Mouse (Mus musculus): ENCODE data around the gene Galnt14. TPM values are rescaled to one million over a fixed set of nuclear protein-coding genes. Genes with fewer than 3 reads are reported as not detected.

The Galnt14 gene
- polyA plus RNA-seq, 1 experiment from 2014 or later = 0.75 TPM

DNA sequence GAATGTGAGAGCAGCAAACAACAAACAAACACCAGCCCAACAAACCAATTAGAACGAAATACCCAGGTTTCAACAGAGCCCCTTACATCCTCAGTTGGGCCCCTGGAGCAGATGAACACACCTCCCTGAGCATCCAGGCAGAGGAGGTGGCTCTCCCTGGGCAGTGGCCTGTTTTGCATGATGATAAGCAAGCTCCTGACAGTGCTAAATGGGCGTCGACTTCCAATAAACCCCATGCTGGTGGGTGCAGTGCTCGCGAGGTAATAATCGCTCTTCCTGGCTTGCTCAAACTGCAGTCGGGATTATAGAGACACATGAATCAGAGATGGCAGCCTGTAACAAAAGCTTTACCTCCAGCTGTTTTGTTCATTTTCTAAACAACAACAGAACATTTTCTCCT, 235.9 kb downstream of the Galnt14 start:
- no peak overlapping the region for H3K9ac ChIP-seq (ENCODE audit: low read length)
- no peak for ATAC-seq (replicated peaks; ENCODE audit: extremely low read depth, insufficient read depth, low FRiP score)
- no peak overlapping the region for H3K4me3 ChIP-seq (ENCODE audit: low read length)
- no peaks in the 10 kb centered on the region for H3K9me3 ChIP-seq (replicated peaks; ENCODE audit: control insufficient read depth, low read length)
- no peaks in the 10 kb centered on the region for H3K4me1 ChIP-seq (ENCODE audit: control insufficient read depth, insufficient read depth, low read length)
- H3K4me2 ChIP-seq (ENCODE audit: low read depth, low read length) = no peak overlapping the region
- H3K27ac ChIP-seq (ENCODE audit: low read length) = no peak overlapping the region
- 48% methylated on average over 7 of the region's 7 CpGs for WGBS
- H3K36me3 ChIP-seq (ENCODE audit: control insufficient read depth, insufficient read depth) = no peaks in the 10 kb centered on the region
- H3K27me3 ChIP-seq (ENCODE audit: control insufficient read depth, insufficient read depth, low read length) = no peaks in the 10 kb centered on the region

DNA sequence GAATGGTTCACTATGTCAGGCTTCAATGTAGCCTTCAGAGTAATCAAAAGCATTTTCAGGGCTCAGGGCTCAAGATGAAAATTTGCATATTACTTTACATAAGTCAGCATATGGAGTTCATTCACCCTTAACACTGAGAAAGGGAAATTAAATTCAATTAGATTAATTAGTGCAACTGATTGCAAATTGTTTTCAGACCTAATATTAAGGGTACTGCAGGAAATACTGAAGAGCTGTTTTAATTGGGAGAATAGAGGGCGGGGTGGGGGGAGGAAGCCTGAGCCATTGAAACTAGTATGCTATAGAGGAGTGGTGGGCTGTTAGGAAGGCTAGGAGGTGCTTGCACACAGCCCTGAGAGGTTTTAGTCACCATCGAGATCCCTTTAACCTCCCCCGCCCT, 237.2 kb downstream of the Galnt14 start:
- no peak for ATAC-seq (replicated peaks; ENCODE audit: extremely low read depth, insufficient read depth, low FRiP score)
- no peaks in the 10 kb centered on the region for H3K27me3 ChIP-seq (ENCODE audit: control insufficient read depth, insufficient read depth, low read length)
- no peak overlapping the region for H3K4me3 ChIP-seq (ENCODE audit: low read length)
- no peaks in the 10 kb centered on the region for H3K36me3 ChIP-seq (ENCODE audit: control insufficient read depth, insufficient read depth)
- H3K27ac ChIP-seq (ENCODE audit: low read length) = no peak overlapping the region
- no peaks in the 10 kb centered on the region for H3K9me3 ChIP-seq (replicated peaks; ENCODE audit: control insufficient read depth, low read length)
- no peak overlapping the region for H3K9ac ChIP-seq (ENCODE audit: low read length)
- WGBS = 74% methylated on average over 3 of the region's 3 CpGs
- H3K4me2 ChIP-seq (ENCODE audit: low read depth, low read length) = no peak overlapping the region
- no peaks in the 10 kb centered on the region for H3K4me1 ChIP-seq (ENCODE audit: control insufficient read depth, insufficient read depth, low read length)

- Histone ChIP-seq H3K36me3 (ENCODE audit: control insufficient read depth, insufficient read depth) (no peaks in the 10 kb centered on the region), H3K27me3 (ENCODE audit: control insufficient read depth, insufficient read depth, low read length) (no peaks in the 10 kb centered on the region), H3K4me2 (ENCODE audit: low read depth, low read length) (no peak overlapping the region), H3K4me3 (ENCODE audit: low read length) (no peak overlapping the region), H3K4me1 (ENCODE audit: control insufficient read depth, insufficient read depth, low read length) (no peaks in the 10 kb centered on the region), H3K27ac (ENCODE audit: low read length) (no peak overlapping the region), H3K9me3 (replicated peaks; ENCODE audit: control insufficient read depth, low read length) (no peaks in the 10 kb centered on the region), H3K9ac (ENCODE audit: low read length) (no peak overlapping the region)
- ATAC-seq (replicated peaks; ENCODE audit: extremely low read depth, insufficient read depth, low FRiP score) = no peak
- 83% methylated on average over 4 of the region's 4 CpGs for WGBS
These were observed 249.4 kb downstream of the Galnt14 start for GRCm38 (mm10) chr17:73460874-73461273.

DNA sequence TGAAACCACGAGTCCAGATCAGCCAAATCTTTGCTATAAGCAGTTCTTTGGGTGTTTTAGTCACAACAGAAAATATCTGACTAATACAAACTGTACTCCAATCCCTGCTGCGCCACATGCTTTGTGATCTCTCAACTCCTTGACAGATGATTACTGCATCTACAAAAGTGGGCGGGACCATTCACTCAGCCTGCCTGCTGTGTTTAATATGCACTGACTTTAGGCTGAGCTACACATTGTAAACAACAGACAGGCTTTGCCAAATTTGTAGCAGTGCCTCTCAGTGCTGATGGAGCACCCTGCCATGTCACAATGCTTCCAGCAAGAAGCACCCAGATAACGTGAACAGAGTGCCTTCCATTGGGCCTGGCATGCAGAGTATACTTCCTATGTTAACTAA, 251.5 kb downstream of the Galnt14 start:
- H3K9ac ChIP-seq (ENCODE audit: low read length) = no peak overlapping the region
- no peak overlapping the region for H3K4me2 ChIP-seq (ENCODE audit: low read depth, low read length)
- no peak overlapping the region for H3K4me3 ChIP-seq (ENCODE audit: low read length)
- 72% methylated on average over 4 of the region's 4 CpGs for WGBS
- no peaks in the 10 kb centered on the region for H3K27me3 ChIP-seq (ENCODE audit: control insufficient read depth, insufficient read depth, low read length)
- no peaks in the 10 kb centered on the region for H3K4me1 ChIP-seq (ENCODE audit: control insufficient read depth, insufficient read depth, low read length)
- no peak for ATAC-seq (replicated peaks; ENCODE audit: extremely low read depth, insufficient read depth, low FRiP score)
- no peaks in the 10 kb centered on the region for H3K36me3 ChIP-seq (ENCODE audit: control insufficient read depth, insufficient read depth)
- H3K9me3 ChIP-seq (replicated peaks; ENCODE audit: control insufficient read depth, low read length) = no peaks in the 10 kb centered on the region
- no peak overlapping the region for H3K27ac ChIP-seq (ENCODE audit: low read length)

DNA sequence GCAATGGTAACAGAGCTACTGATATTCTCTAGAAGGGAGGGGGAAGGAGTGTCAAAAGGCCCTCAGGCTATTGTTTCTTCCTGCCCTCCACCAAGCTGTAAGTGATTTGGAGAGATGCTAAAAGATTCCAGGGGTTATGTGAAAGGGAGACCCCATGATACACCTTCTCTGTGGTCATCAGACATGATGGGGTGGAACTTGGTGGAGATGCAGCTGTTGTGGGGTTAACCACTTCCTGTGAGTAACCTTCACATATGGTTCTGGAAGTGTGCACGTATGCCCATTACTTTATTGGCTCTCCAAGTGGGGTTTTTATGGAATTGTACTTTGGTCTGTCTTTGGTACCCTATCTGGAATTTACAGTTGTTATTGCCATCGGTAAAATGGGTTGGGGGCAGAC, 253.7 kb downstream of the Galnt14 start:
- Histone ChIP-seq H3K27me3 (ENCODE audit: control insufficient read depth, insufficient read depth, low read length) (no peaks in the 10 kb centered on the region), H3K36me3 (ENCODE audit: control insufficient read depth, insufficient read depth) (no peaks in the 10 kb centered on the region), H3K27ac (ENCODE audit: low read length) (no peak overlapping the region), H3K4me1 (ENCODE audit: control insufficient read depth, insufficient read depth, low read length) (no peaks in the 10 kb centered on the region), H3K9ac (ENCODE audit: low read length) (no peak overlapping the region), H3K4me2 (ENCODE audit: low read depth, low read length) (no peak overlapping the region), H3K9me3 (replicated peaks; ENCODE audit: control insufficient read depth, low read length) (no peaks in the 10 kb centered on the region), H3K4me3 (ENCODE audit: low read length) (no peak overlapping the region)
- no peak for ATAC-seq (replicated peaks; ENCODE audit: extremely low read depth, insufficient read depth, low FRiP score)
- 73% methylated on average over 2 of the region's 2 CpGs for WGBS

DNA sequence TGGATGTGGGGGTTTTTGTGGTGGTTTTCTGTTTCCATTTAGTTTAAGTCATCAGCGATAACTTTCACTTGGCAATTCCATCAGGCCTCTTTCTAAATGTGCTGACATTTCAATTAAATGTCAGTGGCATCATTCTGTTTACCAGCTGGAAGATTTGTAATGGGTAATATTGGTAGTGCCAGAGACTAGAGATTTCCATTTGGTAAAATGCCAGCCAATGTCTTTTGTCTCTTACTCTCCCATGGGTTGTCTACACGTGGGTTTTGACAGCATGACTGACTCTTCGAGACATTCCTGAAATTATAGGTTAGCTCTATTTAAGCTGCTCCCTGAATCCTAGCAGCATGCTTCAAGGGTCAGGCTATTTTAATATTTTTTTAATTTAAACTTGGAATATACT, 256.6 kb downstream of the Galnt14 start:
- WGBS = 72% methylated on average over 3 of the region's 3 CpGs
- Histone ChIP-seq H3K27me3 (ENCODE audit: control insufficient read depth, insufficient read depth, low read length) (no peaks in the 10 kb centered on the region), H3K27ac (ENCODE audit: low read length) (no peak overlapping the region), H3K4me3 (ENCODE audit: low read length) (no peak overlapping the region), H3K9me3 (replicated peaks; ENCODE audit: control insufficient read depth, low read length) (no peaks in the 10 kb centered on the region), H3K36me3 (ENCODE audit: control insufficient read depth, insufficient read depth) (no peaks in the 10 kb centered on the region), H3K9ac (ENCODE audit: low read length) (no peak overlapping the region), H3K4me2 (ENCODE audit: low read depth, low read length) (no peak overlapping the region), H3K4me1 (ENCODE audit: control insufficient read depth, insufficient read depth, low read length) (no peaks in the 10 kb centered on the region)
- ATAC-seq (replicated peaks; ENCODE audit: extremely low read depth, insufficient read depth, low FRiP score) = no peak

- WGBS = 77% methylated on average over 4 of the region's 4 CpGs
- no peak overlapping the region for H3K4me3 ChIP-seq (ENCODE audit: low read length)
These were observed 258.0 kb downstream of the Galnt14 start for GRCm38 (mm10) chr17:73452151-73452760.

DNA sequence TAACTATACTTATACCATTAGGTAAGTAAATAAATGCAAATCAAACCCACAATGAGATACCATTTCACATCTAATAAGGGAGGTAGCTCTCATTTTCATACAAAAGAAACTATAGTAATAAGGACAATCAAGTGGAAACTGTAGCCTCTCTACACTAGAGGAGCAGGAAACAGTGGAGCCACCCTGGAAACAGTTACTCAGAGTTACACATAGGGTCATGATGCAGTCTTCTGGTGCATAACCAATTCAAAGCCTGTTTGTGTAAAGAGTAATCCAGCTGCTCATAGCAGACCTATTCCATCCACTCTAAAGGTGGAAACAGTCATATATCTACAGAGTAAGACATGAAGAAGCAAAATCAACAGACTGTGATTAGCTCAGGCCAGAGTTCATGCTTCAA, 261.1 kb downstream of the Galnt14 start:
- Histone ChIP-seq H3K4me3 (ENCODE audit: low read length) (no peak overlapping the region), H3K27me3 (ENCODE audit: control insufficient read depth, insufficient read depth, low read length) (no peaks in the 10 kb centered on the region), H3K36me3 (ENCODE audit: control insufficient read depth, insufficient read depth) (no peaks in the 10 kb centered on the region), H3K9ac (ENCODE audit: low read length) (no peak overlapping the region), H3K27ac (ENCODE audit: low read length) (no peak overlapping the region), H3K4me2 (ENCODE audit: low read depth, low read length) (no peak overlapping the region), H3K9me3 (replicated peaks; ENCODE audit: control insufficient read depth, low read length) (no peaks in the 10 kb centered on the region), H3K4me1 (ENCODE audit: control insufficient read depth, insufficient read depth, low read length) (no peaks in the 10 kb centered on the region)
- no peak for ATAC-seq (replicated peaks; ENCODE audit: extremely low read depth, insufficient read depth, low FRiP score)

More at GRCm38 (mm10) chr17:73452151-73452760, 258.0 kb downstream of the Galnt14 start:
- no peaks in the 10 kb centered on the region for H3K9me3 ChIP-seq (replicated peaks; ENCODE audit: control insufficient read depth, low read length)
- no peaks in the 10 kb centered on the region for H3K36me3 ChIP-seq (ENCODE audit: control insufficient read depth, insufficient read depth)
- no peaks in the 10 kb centered on the region for H3K4me1 ChIP-seq (ENCODE audit: control insufficient read depth, insufficient read depth, low read length)
- ATAC-seq (replicated peaks; ENCODE audit: extremely low read depth, insufficient read depth, low FRiP score) = no peak
- no peaks in the 10 kb centered on the region for H3K27me3 ChIP-seq (ENCODE audit: control insufficient read depth, insufficient read depth, low read length)
- H3K9ac ChIP-seq (ENCODE audit: low read length) = no peak overlapping the region
- H3K27ac ChIP-seq (ENCODE audit: low read length) = no peak overlapping the region
- no peak overlapping the region for H3K4me2 ChIP-seq (ENCODE audit: low read depth, low read length)
